Mouse (Mus musculus) intestine, embryonic 14.5 days (tissue): ENCODE measurements around the gene Mrpl12. TPM values are rescaled to one million over a fixed set of nuclear protein-coding genes. Genes with fewer than 3 reads are reported as not detected.
A peak's percentile ranks its signal among the peaks of the same experiment; 100 is the strongest.

ENCODE experiments used
- ATAC-seq: fragments of 200-750 bp; cut with Nextera tagmentation; replicated peaks from 2 replicates; pipeline ENCODE4 v1.8.0; 2017; ENCODE audit warnings: low read depth, moderate number of reproducible peaks, moderate TSS enrichment, moderate library complexity; ENCODE audit not compliant: low FRiP score, low TSS enrichment
- DNase-seq: peaks from one replicate; pipeline ENCODE4 v3.0.0-alpha.2; 2018; ENCODE audit warnings: low spot score
- H3K27ac ChIP-seq: fragments of 300-500 bp; sonication (generic); 2 replicates; pipeline ENCODE4 v1.5.1; 2014; ENCODE audit warnings: low read depth, mild to moderate bottlenecking, control low read depth
- H3K27me3 ChIP-seq: fragments of 300-500 bp; sonication (generic); replicated peaks from 2 replicates; pipeline ENCODE4 v1.6.1; 2014; ENCODE audit warnings: low read length, control low read depth; ENCODE audit not compliant: control insufficient read depth, insufficient read depth
- H3K36me3 ChIP-seq: fragments of 300-500 bp; sonication (generic); 2 replicates; pipeline ENCODE4 v1.6.1; 2014; ENCODE audit warnings: low read length, control low read depth; ENCODE audit not compliant: control insufficient read depth, insufficient read depth
- H3K4me1 ChIP-seq: fragments of 300-500 bp; sonication (generic); replicated peaks from 2 replicates; pipeline ENCODE4 v1.6.1; 2014; ENCODE audit warnings: low read length, control low read depth, mixed read lengths; ENCODE audit not compliant: control insufficient read depth, insufficient read depth
- H3K4me2 ChIP-seq: fragments of 300-500 bp; sonication (generic); 2 replicates; pipeline ENCODE4 v1.6.1; 2014; ENCODE audit warnings: low read length
- H3K4me3 ChIP-seq: fragments of 300-500 bp; sonication (generic); 2 replicates; pipeline ENCODE4 v1.5.1; 2014; ENCODE audit warnings: low read depth, low read length, control low read depth, mixed read lengths
- H3K9ac ChIP-seq: fragments of 300-500 bp; sonication (generic); 2 replicates; pipeline ENCODE4 v1.6.1; 2014; ENCODE audit warnings: mild to moderate bottlenecking, low read length
- H3K9me3 ChIP-seq: fragments of 300-500 bp; sonication (generic); 2 replicates; pipeline ENCODE4 v1.6.1; 2016; ENCODE audit warnings: low read length, control low read depth; ENCODE audit not compliant: control insufficient read depth
- WGBS: fragments of 180-500 bp; shearing (Covaris S2); extraction: QIAGEN DNeasy Blood & Tissue Kit; methylation state at CpG from one replicate; pipeline ENCODE4 v1.1.7; 2014; 5-methylcytosine and 5-hydroxymethylcytosine counted together
- polyA plus RNA-seq: library from polyadenylated mRNA; unstranded; fragments of >200 nt; fragmentation: Nextera tagmentation; extraction: Ambion mirVana; gene quantifications from 2 replicates; pipeline ENCODE4 v1.2.1, GENCODE M21; 2014

Mrpl12 gene
- polyA plus RNA-seq, 1 experiment from 2014 or later = 226 TPM

DNA sequence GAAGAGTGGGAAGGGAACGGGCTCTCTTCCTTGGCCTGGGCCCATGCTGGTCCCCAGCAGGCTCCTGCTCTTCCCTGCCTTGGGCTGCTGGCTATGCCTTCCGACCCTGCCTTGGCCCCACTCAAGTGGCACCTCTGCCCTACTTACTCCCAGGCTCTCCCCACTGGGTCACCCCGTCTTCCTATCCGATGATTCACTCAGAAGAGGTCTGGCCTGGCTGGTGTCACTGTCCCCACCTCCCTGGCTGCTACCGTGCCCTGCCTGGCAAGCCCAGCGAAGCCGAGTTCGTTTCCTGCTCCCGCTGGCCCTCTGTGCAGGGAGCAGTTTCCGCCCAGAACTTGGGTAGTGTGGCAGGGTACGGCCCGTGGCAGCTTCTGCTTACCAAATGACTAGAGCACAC is 13.8 kb downstream of the Mrpl12 start:
- no peak overlapping the region for H3K27ac ChIP-seq
- H3K9me3 ChIP-seq = no peaks in the 10 kb centered on the region
- WGBS = 94% methylated on average over 12 of the region's 12 CpGs
- ATAC-seq (no peak), DNase-seq (no peak)
- no peak overlapping the region for H3K9ac ChIP-seq
- H3K4me3 ChIP-seq = no peak overlapping the region
- no peaks in the 10 kb centered on the region for H3K27me3 ChIP-seq
- H3K4me2 ChIP-seq = no peak overlapping the region
- peaks cover 34% of the 10 kb centered on the region for H3K36me3 ChIP-seq
- H3K4me1 ChIP-seq = peaks cover 7% of the 10 kb centered on the region

DNA sequence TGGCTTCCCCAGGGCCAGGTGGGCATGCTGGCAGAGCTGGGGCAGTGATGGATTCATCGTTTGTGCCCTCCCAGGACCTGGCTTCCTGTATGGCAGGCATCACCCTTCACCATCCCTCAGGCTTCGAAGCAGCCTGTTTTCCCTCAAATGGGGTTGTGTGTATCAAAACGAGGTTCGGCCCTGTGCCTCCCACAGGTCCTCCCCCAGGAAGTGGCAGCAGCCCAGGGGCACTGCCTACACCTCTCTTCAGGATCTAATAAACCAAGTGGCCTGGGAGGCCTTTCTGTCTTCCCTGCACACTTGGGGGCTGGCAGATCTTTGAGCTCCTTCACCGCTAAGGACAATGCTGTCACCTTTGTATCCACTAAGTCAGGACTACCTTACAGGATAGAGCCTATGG is 14.5 kb downstream of the Mrpl12 start:
- H3K9me3 ChIP-seq = no peaks in the 10 kb centered on the region
- ATAC-seq = no peak
- H3K4me2 ChIP-seq = no peak overlapping the region
- peaks cover 34% of the 10 kb centered on the region for H3K36me3 ChIP-seq
- WGBS = 85% methylated on average over 5 of the region's 5 CpGs
- H3K4me1 ChIP-seq = 0 out of 2 replicates have a peak, but pooled peaks cover 3% of the 10 kb centered on the region
- no peak overlapping the region for H3K27ac ChIP-seq
- no peak overlapping the region for H3K4me3 ChIP-seq
- H3K27me3 ChIP-seq = no peaks in the 10 kb centered on the region
- no peak for DNase-seq
- no peak overlapping the region for H3K9ac ChIP-seq

DNA sequence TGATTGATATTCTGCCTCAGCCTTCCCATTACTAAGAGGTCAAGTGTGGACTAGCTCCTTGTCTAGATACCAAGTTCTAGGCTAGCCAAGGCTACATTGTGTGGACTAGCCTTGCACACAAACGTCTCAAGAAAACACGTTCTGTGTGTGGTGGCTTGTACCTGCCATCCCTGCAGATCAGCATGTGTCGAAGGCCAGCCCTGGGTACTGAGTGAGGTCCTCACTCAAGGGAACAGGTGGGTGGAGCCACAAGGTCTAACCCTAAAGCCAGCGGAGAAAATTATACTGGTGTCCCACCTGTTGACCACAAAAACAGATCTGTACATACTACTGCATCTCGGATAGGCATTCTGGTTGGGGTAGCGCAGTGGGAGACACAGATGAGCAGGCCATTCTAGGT is 15.5 kb downstream of the Mrpl12 start:
- H3K36me3 ChIP-seq = peaks cover 27% of the 10 kb centered on the region
- no peak overlapping the region for H3K9ac ChIP-seq
- DNase-seq (no peak), ATAC-seq (peak; percentile 7; the same call in 1 of the 2 replicates)
- H3K9me3 ChIP-seq = no peaks in the 10 kb centered on the region
- H3K4me1 ChIP-seq = 0 out of 2 replicates have a peak, but pooled peaks cover 3% of the 10 kb centered on the region
- no peak overlapping the region for H3K4me3 ChIP-seq
- no peaks in the 10 kb centered on the region for H3K27me3 ChIP-seq
- H3K27ac ChIP-seq = no peak overlapping the region
- 80% methylated on average over 6 of the region's 6 CpGs for WGBS
- H3K4me2 ChIP-seq = no peak overlapping the region

DNA sequence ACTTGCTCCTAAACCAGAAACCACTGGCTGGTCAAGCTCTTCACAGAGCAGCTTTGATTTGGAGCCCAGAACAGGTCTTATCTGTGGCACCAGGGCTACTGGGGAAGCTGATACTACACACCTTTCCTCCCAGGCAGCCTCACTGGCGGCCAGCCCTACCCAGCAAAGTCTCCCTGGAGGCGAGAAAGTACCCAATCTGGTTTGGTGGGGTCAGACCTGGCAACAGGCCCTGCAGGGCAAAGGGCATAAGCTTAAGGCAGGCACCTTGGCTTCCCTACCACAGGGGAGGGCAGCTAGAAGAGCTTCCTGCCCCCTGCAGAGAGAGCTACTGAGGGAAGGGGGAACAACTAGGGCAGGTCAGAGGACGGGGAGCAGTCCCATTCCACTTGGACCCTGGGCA is 15.9 kb downstream of the Mrpl12 start:
- H3K36me3 ChIP-seq = peaks cover 22% of the 10 kb centered on the region
- H3K4me3 ChIP-seq = no peak overlapping the region
- peak; percentile 74 for DNase-seq
- no peaks in the 10 kb centered on the region for H3K9me3 ChIP-seq
- H3K4me2 ChIP-seq = no peak overlapping the region
- H3K4me1 ChIP-seq = 0 out of 2 replicates have a peak, but pooled peaks cover 3% of the 10 kb centered on the region
- no peak overlapping the region for H3K9ac ChIP-seq
- ATAC-seq = peak; percentile 65
- H3K27me3 ChIP-seq = no peaks in the 10 kb centered on the region
- no peak overlapping the region for H3K27ac ChIP-seq
- 17% methylated on average over 3 of the region's 3 CpGs for WGBS

GRCm38 (mm10) chr11:120501018-120501417 is 16.6 kb downstream of the Mrpl12 start:
- 0 out of 2 replicates have a peak, but pooled peaks cover 3% of the 10 kb centered on the region for H3K4me1 ChIP-seq
- no peak overlapping the region for H3K27ac ChIP-seq
- no peak overlapping the region for H3K4me2 ChIP-seq
- DNase-seq (no peak), ATAC-seq (no peak)
- WGBS = 51% methylated on average over 6 of the region's 6 CpGs
- H3K9me3 ChIP-seq = no peaks in the 10 kb centered on the region
- no peak overlapping the region for H3K9ac ChIP-seq
- no peaks in the 10 kb centered on the region for H3K27me3 ChIP-seq
- H3K4me3 ChIP-seq = no peak overlapping the region
- peaks cover 18% of the 10 kb centered on the region for H3K36me3 ChIP-seq

DNA sequence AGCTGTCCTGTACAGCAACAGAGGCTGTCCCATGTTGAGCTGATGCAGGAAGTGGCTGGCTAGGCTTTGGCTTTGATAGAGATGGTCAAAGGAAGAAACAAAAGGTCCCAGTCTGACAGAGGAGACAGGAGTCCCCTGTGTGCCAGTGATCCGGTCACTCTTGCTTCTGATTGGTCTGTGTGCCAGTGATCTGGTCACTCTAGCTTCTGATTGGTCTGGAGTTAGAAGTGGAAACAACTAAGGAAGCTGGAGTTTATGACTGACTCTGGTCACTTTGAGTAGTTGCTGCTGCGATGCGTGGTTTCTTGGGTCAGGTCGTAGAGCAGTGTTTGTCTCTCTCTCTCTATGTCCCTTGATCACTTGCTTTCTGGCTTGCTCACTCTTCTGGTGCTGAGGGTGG is 17.3 kb downstream of the Mrpl12 start:
- 84% methylated on average over 4 of the region's 4 CpGs for WGBS
- Histone ChIP-seq H3K4me3 (no peak overlapping the region), H3K9me3 (no peaks in the 10 kb centered on the region), H3K4me1 (0 out of 2 replicates have a peak, but pooled peaks cover 3% of the 10 kb centered on the region), H3K9ac (no peak overlapping the region), H3K4me2 (no peak overlapping the region), H3K36me3 (peaks cover 16% of the 10 kb centered on the region), H3K27ac (no peak overlapping the region), H3K27me3 (no peaks in the 10 kb centered on the region)
- DNase-seq = no peak
- no peak for ATAC-seq

DNA sequence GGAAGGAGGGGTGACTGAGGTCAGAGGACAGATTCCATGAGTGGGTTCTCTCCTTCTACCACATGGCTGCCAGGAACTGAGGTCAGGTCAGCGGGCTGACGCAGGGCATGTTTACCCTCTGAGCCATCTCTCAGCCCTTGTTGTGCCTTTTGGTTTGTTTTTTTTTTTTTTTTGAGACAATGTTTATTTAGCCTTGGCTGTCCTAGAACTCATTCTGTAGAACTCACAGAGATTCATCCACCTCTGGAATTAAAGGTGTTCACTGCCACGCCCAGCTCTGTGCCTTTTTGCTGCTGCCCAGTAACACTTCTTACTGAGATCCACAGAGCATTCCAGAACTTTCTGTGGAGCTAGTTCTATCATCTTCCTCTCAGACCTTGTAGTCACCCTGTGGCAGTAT is 21.2 kb downstream of the Mrpl12 start:
- Histone ChIP-seq H3K9ac (no peak overlapping the region), H3K9me3 (no peaks in the 10 kb centered on the region), H3K4me2 (no peak overlapping the region), H3K27ac (no peak overlapping the region), H3K4me1 (peaks cover 4% of the 10 kb centered on the region; the same call in 1 of the 2 replicates), H3K4me3 (no peak overlapping the region), H3K27me3 (no peaks in the 10 kb centered on the region), H3K36me3 (no peaks in the 10 kb centered on the region)
- 72% methylated on average over 3 of the region's 3 CpGs for WGBS
- ATAC-seq (no peak), DNase-seq (no peak)

- no peak for DNase-seq
- H3K4me2 ChIP-seq = no peak overlapping the region
- ATAC-seq = no peak
These were observed 22.5 kb downstream of the Mrpl12 start for GRCm38 (mm10) chr11:120506899-120507298.

GRCm38 (mm10) chr11:120507611-120508289 is 23.3 kb downstream of the Mrpl12 start:
- WGBS = 49% methylated on average over 13 of the region's 13 CpGs
- peak; percentile 38; the same call in 1 of the 2 replicates for ATAC-seq
- H3K27me3 ChIP-seq = no peaks in the 10 kb centered on the region
- H3K4me1 ChIP-seq = peaks cover 4% of the 10 kb centered on the region; the same call in 1 of the 2 replicates
- no peak overlapping the region for H3K4me2 ChIP-seq
- DNase-seq = peak; percentile 56
- H3K36me3 ChIP-seq = no peaks in the 10 kb centered on the region
- peak overlapping the region; percentile 33; the same call in 1 of the 2 replicates for H3K27ac ChIP-seq
- no peak overlapping the region for H3K4me3 ChIP-seq
- H3K9me3 ChIP-seq = no peaks in the 10 kb centered on the region
- H3K9ac ChIP-seq = no peak overlapping the region

More at GRCm38 (mm10) chr11:120506899-120507298, 22.5 kb downstream of the Mrpl12 start:
- H3K9ac ChIP-seq = no peak overlapping the region
- H3K4me3 ChIP-seq = no peak overlapping the region
- no peaks in the 10 kb centered on the region for H3K36me3 ChIP-seq
- 60% methylated on average over 4 of the region's 4 CpGs for WGBS
- H3K27me3 ChIP-seq = no peaks in the 10 kb centered on the region
- H3K4me1 ChIP-seq = peaks cover 4% of the 10 kb centered on the region; the same call in 1 of the 2 replicates
- no peaks in the 10 kb centered on the region for H3K9me3 ChIP-seq
- H3K27ac ChIP-seq = no peak overlapping the region
